Mouse (Mus musculus) brown adipose tissue, adult 24 weeks (tissue): ENCODE measurements around the gene Utp3. TPM values are rescaled to one million over a fixed set of nuclear protein-coding genes. Genes with fewer than 3 reads are reported as not detected.

Experiments used
- H3K27ac ChIP-seq: fragments of 200-500 bp; replicated peaks from 2 replicates; pipeline ENCODE4 v1.5.1; 2012; ENCODE audit warnings: low read depth, mild to moderate bottlenecking, low read length
- H3K4me1 ChIP-seq: fragments of 200-500 bp; 2 replicates; pipeline ENCODE4 v1.6.1; 2012; ENCODE audit warnings: low read length, mixed read lengths; ENCODE audit not compliant: control insufficient read depth, insufficient read depth, insufficient read length
- H3K4me3 ChIP-seq: fragments of 200-500 bp; 2 replicates; pipeline ENCODE4 v1.5.1; 2012; ENCODE audit warnings: low read depth, mild to moderate bottlenecking, low read length, moderate library complexity; ENCODE audit not compliant: insufficient read depth
- polyA plus RNA-seq: library from polyadenylated mRNA; stranded (reverse); fragments of >200 nt; gene quantifications from 2 replicates; pipeline ENCODE4 v1.2.4, GENCODE M21; 2012; ENCODE audit not compliant: missing spikeins, insufficient read depth, insufficient read length

Gene Utp3
- polyA plus RNA-seq, 1 experiment, result 20.9 TPM

DNA sequence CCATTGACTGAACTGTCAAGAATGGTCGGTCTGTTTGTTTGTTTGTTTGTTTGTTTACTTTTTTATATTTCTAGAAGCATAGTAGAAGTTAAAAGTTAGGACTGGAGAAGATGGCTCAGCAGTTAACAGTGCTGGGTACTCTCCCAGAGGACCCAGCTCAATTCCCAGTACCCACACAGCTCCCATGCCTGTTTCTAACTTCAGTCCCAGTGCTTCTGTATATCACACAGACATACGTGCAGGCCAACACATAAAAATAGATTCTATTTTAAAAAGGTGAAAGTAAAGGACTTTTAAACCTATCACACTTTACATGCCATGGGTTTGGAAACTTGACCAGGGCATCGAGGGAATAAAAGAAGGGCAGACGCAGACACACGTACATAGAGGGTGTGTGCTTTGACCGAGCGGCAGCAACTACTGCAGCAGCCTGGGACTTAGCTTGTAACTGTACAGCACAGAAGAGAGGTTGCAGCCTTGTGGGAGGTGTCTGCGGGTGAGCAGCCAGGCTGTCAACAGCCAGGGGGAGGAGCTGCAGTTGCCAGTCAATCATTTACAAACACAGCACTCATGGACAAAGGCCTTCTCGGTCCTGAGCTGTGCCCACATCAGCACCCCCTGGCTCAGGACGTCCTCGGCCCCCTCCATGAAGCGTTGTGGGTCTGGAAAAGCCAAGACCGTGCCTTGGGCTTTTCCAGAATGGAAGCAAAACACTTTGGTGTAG is 33.1 kb downstream of the Utp3 start:
- Histone ChIP-seq H3K27ac (no peak overlapping the region), H3K4me3 (no peak overlapping the region), H3K4me1 (peaks cover 7% of the 10 kb centered on the region; the same call in 1 of the 2 replicates)

DNA sequence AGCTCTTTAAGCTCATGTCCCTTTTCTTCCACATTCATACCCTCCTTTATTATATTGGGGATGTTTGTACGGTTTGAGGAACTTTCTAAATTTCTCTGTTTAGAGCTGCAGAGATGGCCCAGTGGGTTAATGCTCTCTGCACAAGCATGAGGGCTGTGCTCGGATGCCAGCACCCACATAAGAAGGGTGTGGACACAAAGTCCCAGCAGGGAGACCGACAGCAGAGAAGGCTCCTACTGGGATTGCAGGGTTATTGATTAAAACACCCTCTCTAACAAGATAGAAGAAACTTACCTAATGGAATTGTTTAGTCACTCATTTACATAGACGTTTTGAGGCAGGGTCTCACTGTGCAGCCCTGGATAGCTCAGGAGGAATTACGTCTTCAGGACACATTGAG is 34.2 kb downstream of the Utp3 start:
- H3K27ac ChIP-seq, result no peak overlapping the region
- peaks cover 7% of the 10 kb centered on the region; the same call in 1 of the 2 replicates for H3K4me1 ChIP-seq
- H3K4me3 ChIP-seq, result no peak overlapping the region

GRCm38 (mm10) chr5:88593421-88594172 is 39.3 kb downstream of the Utp3 start:
- Histone ChIP-seq H3K27ac (0 out of 2 replicates have a peak overlapping the region, but pooled peaks have one; percentile 4), H3K4me3 (no peak overlapping the region)

DNA sequence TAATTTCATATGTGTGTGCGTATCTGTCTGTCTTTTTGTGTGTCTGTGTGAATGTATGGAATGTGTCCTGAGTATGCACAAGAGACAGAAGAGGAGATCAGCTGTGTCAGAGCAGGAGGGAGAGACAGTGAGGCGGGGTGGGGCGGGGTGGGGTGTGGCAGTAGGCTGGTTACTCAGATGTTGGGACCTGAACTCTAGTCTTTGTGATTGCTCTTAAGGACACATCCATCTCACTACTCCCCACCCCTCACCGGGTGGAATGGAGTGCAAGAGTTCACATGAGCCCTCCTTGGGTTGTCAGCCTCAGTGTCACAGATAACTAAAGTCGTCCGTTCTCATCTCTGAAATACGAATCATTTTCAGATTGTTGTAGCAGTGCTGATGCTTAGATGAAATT is 39.9 kb downstream of the Utp3 start:
- no peaks in the 10 kb centered on the region; the same call in 1 of the 2 replicates for H3K4me1 ChIP-seq
- H3K27ac ChIP-seq, result no peak overlapping the region
- no peak overlapping the region for H3K4me3 ChIP-seq

More at GRCm38 (mm10) chr5:88593421-88594172, 39.3 kb downstream of the Utp3 start:
- no peaks in the 10 kb centered on the region; the same call in 1 of the 2 replicates for H3K4me1 ChIP-seq

GRCm38 (mm10) chr5:88595537-88596455 is 41.5 kb downstream of the Utp3 start:
- H3K4me1 ChIP-seq, result no peaks in the 10 kb centered on the region; the same call in 1 of the 2 replicates
- H3K27ac ChIP-seq, result peak overlapping the region; percentile 24; the same call in 1 of the 2 replicates
- H3K4me3 ChIP-seq, result no peak overlapping the region

DNA sequence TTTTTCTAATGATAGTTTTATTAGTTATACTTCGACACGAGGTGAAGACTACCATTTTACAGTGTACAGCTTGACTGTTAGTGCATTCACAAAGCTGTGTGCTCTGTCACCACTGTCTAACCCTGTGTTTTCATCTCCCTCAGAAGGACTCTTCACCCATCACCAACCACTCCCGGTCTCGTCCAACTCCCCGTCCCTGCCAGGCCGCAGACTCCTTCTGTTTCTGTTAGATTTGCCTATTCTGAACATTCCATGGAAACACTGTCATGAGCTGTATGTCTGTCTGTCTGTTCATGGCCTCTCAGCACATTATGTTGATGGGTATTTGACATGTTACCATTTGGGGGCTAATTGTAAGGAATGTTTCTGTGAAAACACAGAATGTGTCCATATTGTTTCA is 44.7 kb downstream of the Utp3 start:
- Histone ChIP-seq H3K27ac (no peak overlapping the region), H3K4me1 (no peaks in the 10 kb centered on the region; the same call in 1 of the 2 replicates), H3K4me3 (no peak overlapping the region)

DNA sequence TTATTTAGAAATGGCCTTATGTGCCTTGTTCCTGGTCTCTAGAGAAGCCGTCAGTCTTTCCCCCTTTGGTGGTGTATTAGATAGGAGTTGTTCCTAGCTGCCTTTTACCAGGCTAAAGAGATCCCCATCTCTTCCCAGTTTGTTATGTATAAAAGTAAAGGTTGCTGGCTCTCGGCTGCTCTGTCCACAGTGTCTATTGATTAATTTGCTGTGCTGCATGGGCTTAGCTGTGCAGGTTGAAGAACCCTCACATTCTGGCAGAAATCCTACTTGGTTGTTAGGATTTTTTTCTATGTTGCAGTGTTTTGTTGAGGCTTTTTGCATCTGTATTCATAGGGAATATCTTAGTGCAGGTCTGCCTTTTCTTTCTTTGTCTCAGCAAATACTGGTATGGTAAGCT is 47.8 kb downstream of the Utp3 start:
- H3K4me1 ChIP-seq, result no peaks in the 10 kb centered on the region; the same call in 1 of the 2 replicates
- no peak overlapping the region for H3K27ac ChIP-seq
- H3K4me3 ChIP-seq, result no peak overlapping the region

GRCm38 (mm10) chr5:88602713-88603112 is 48.5 kb downstream of the Utp3 start:
- Histone ChIP-seq H3K4me3 (no peak overlapping the region), H3K27ac (no peak overlapping the region), H3K4me1 (no peaks in the 10 kb centered on the region; the same call in 1 of the 2 replicates)

DNA sequence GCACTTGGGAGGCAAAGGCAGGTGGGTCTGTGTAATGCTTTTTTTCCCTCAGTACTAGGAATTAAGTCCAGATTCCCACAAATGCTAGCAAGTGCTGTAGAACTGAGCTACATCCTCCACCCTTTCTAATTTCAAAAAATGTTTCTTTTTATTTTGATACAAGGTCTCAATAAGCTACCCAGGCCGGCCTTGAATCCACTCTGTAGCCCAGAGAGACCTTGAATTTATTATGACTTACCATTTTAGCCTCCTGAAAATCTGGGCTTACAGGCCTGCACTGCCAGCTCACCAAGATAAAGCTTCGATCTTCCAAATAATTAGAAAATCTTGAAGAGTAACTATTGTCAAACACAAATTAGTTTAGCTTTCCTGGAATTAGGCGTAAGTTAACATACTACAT is 49.8 kb downstream of the Utp3 start:
- H3K4me1 ChIP-seq, result no peaks in the 10 kb centered on the region; the same call in 1 of the 2 replicates
- no peak overlapping the region for H3K4me3 ChIP-seq
- no peak overlapping the region for H3K27ac ChIP-seq

GRCm38 (mm10) chr5:88604641-88605358 is 50.5 kb downstream of the Utp3 start:
- H3K4me1 ChIP-seq, result no peaks in the 10 kb centered on the region; the same call in 1 of the 2 replicates
- H3K4me3 ChIP-seq, result no peak overlapping the region
- H3K27ac ChIP-seq, result no peak overlapping the region; the same call in 1 of the 2 replicates

Other genes with a start within 250 kb of the Utp3 start
- gene Prol1, start 237.2 kb upstream of the Utp3 start, polyA plus RNA-seq, result not detected in 2 replicates
- not detected in 2 replicates for gene Amtn, start 178.4 kb upstream of the Utp3 start, polyA plus RNA-seq
- not detected in 2 replicates for gene Ambn, start 98.5 kb upstream of the Utp3 start, polyA plus RNA-seq
- not detected in 2 replicates for gene Enam, start 66.5 kb upstream of the Utp3 start, polyA plus RNA-seq
- 1.1 and 1.7 TPM in 2 replicates for gene Jchain, start 26.6 kb upstream of the Utp3 start, polyA plus RNA-seq
- gene Rufy3, start 10.6 kb downstream of the Utp3 start, polyA plus RNA-seq, result 5.1 and 5.3 TPM in 2 replicates
- gene Grsf1, start 121.7 kb downstream of the Utp3 start, polyA plus RNA-seq, result 141 and 153 TPM in 2 replicates
- gene Mob1b, start 166.4 kb downstream of the Utp3 start, polyA plus RNA-seq, result 13.9 and 26.0 TPM in 2 replicates
- gene Dck, start 210.5 kb downstream of the Utp3 start, polyA plus RNA-seq, result 4.4 and 4.5 TPM in 2 replicates